Mouse (Mus musculus): ENCODE results near the gene Adamts5.

The Adamts5 gene

DNA sequence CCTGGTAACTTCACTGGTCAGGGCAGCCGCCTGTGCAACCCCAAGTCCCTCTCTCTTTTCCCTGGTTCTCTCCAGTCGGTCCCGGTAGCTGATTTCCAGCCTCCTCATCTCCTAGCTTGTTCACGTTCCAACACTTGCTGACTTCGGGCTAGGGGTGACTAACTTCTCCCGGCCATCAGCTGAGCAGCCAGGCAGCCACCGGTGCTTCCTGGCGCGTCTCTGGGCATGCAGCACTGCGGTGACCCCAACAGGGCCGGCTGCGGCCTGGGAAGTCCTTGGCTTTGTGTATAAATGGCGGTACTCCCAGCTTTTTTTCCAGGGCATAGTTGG, at the start of gene Adamts5:
Gene Adamts5, minus strand, starts transcription at position 248 of the 330 bp plus-strand sequence.
- DNase-seq (ENCODE audit: low read depth, low spot score), result no peak

- DNase-seq (ENCODE audit: low read depth, low spot score), result no peak
Observed at GRCm38 (mm10) chr16:85950356-85950755, 48.7 kb upstream of the Adamts5 start.

DNA sequence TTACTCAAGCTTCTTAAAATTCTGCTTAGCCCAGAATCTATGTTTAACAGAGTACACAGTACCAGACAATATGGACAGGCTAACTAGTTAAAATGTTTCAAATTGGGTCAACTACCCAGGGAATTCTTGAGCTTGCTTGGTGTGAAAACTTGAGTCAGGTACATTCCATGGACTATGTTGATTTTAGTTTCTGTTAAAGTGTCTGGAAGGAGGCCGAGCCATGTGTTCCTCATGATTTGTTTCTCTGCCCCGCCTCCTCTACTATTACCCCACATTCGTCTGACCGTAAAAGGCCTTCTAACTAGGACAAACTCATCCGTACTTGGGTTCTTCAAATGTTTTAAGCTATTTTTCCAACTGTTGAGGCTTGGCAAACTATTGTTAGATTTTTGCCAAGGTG, 24.4 kb upstream of the Adamts5 start:
- DNase-seq (ENCODE audit: low read depth, low spot score), result no peak

DNA sequence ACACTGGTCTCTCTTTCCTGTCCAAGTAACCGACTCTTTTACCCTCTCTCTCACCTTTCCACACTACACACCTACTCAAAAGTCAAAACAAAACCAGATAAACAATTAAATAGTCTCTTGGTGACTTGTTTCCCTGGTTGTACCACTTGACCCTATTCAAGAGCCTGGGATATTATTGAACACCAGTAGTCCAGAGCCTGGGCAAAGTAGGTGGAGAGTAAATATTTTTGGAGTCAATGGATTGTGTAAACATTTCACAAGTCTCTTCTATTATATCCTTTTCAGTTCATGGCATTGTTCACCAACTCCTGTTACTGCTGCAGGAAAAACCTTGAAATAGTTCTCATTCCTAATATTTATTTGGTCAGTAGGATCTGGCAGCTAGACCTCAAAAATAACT, 20.8 kb upstream of the Adamts5 start:
- no peak for DNase-seq (ENCODE audit: low read depth, low spot score)

- DNase-seq (ENCODE audit: low read depth, low spot score), result no peak
Observed at GRCm38 (mm10) chr16:85920122-85920521, 18.5 kb upstream of the Adamts5 start.

DNA sequence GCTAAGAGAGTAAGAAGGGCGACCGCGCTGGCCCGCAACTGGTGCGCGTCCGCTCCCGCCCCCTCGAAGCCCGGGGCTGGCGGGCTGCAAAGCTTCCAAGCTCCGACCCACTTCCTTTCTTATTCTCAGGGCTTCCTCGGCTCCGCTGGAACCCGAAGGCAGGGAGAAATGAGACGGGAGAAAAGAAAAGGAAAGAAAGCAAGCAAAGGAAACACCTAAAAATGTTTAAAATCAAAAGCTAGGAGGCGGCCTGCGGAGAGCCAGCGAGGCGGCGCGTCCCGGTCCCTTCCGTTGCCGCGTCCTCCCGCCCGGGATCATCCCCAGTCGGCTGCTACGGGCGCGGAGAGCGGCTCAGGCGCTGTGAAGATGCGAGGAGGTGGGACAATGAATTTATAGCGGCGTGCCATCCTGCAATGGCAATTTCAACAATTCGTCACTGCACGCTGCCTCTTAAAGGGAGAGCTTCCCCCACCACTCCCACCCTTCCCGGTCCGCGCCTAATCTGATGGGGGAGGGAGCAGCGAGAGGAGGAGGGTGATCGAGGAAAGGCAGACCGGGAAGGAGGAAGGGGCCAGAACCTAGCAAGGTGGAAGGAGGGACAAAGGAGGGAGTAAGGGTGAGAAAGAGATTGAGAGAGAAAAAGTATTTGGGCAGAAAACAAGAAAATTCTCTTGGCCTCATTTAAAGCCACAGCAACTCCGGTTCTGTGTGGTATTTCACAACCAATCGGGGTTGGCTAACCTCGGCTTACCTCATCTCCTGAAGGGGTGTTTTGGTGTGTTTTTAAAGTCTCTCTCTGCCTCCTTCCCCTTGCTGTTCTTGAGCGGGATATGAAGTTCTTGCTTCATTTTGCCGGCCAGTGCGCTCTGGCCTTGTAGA, 687 bp downstream of the Adamts5 start:
- DNase-seq (ENCODE audit: low read depth, low spot score), result no peak

DNA sequence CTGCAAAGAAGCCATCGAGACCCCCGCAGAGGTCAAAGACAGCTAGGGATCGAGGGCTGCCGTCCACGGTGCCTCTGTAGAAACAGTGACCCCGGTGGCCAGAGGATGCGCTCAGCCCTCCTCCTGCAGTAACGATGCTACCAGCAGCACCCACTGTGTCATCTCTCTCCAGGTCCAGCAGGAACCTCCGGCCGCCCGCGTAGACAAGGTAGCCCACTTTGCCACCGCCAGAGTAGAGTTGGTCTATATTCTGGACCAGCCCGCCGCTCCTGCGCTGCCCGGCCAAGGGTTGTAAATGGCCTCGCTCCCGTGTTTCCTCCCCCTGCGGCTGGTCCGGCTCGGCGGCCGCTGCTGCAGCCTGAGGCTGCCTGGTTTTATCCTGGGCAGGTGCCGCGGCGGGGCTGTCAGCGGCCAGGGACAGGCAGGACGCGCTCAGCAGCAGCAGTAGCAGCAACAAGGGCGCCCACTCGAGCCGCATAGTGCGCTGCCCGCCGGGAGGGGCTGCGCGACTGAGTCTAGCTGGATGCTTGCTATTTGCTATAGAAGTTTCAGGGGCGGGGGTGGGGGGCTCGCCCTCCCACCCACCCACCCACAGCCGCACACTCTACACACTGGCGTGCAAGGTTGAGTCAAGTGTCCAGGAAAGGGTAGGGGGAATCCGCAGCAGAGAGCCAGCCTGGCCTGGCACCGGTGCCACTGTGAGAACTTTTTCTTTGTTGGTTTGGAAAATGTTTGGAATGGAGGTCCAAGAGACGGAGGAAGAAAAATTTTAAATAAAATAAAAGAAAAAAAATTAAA, 1.6 kb downstream of the Adamts5 start:
- no peak for DNase-seq (ENCODE audit: low read depth, low spot score)

GRCm38 (mm10) chr16:85899301-85899721, 2.3 kb downstream of the Adamts5 start:
- DNase-seq (ENCODE audit: low read depth, low spot score), result no peak

DNA sequence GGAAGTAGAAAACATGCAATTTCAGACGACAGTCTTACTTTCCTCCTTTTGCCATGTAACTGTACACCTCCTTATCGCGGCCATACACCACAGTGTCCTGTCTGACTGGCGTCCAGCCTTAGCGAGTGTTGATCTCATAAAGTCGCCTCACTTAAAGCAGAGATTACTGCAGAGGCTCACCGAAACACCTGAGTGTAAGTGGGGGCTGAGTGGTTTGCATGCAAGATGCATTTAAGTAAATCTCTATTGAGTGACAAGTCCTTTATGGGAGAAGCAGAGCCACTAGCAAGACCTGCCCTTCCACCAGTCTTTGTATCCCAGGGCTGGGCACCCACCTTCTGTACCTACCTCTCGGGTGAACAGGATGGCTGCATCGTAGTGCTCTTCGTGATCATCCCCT, 2.8 kb downstream of the Adamts5 start:
- no peak for DNase-seq (ENCODE audit: low read depth, low spot score)

- DNase-seq (ENCODE audit: low read depth, low spot score), result no peak
Observed at GRCm38 (mm10) chr16:85898391-85898790, 3.2 kb downstream of the Adamts5 start.

- DNase-seq (ENCODE audit: low read depth, low spot score), result no peak
Observed at GRCm38 (mm10) chr16:85897854-85898253, 3.8 kb downstream of the Adamts5 start.

GRCm38 (mm10) chr16:85895948-85896347, 5.7 kb downstream of the Adamts5 start:
- no peak for DNase-seq (ENCODE audit: low read depth, low spot score)

DNA sequence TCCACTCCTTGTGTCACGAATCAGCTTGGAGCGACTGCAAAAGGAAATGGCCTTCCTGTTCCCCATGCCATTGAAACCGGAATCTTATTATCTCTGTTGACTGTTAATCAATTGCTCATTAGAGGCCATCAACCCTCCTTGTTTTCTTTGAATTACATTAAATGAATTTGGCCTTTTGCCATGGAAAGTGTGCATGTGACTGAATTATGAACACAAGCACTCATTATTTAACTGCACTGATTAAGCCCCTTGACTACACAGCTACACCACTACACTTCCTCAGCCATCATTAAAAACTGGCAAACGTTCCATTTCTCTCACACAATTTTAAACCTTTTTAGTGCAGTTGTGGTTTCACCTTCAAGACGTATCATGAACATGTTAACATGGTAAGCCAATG, 11.8 kb downstream of the Adamts5 start:
- DNase-seq (ENCODE audit: low read depth, low spot score), result no peak

DNA sequence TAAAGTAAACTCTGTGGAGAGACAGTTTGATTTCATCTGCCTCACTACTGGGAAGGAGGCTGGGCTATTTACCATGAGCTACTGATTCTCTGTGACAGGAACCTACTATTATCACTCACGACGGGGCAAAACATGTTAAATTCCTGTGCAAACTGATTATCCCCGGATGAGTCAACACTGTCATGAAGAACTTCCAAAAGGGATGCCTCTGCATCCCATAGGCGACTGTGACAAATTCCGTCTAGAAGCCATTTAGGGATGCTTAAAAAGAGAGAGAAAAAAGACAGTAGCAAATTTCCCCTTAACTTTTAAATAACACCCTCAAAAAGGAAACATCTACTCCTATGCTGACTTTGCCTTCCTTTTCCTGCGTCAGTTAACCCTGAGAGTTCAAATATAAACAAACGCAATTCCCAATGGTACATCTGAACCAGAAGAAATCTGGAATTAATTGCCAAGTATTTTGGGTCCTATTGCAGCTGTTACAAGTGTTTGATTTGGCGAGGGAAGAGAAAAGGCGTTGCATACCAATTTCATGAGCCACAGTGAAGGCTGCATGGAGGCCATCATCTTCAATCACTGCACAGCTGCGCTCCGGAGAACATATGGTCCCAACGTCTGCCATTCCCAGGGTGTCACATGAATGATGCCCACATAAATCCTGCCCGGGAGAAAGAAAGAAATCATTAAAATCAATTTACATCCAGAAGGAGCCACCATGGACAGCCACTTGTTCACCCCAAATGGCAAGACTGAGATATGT, 14.2 kb downstream of the Adamts5 start:
- DNase-seq (ENCODE audit: low read depth, low spot score), result no peak

- DNase-seq (ENCODE audit: low read depth, low spot score), result no peak
Observed at GRCm38 (mm10) chr16:85879075-85879474, 22.6 kb downstream of the Adamts5 start.

DNA sequence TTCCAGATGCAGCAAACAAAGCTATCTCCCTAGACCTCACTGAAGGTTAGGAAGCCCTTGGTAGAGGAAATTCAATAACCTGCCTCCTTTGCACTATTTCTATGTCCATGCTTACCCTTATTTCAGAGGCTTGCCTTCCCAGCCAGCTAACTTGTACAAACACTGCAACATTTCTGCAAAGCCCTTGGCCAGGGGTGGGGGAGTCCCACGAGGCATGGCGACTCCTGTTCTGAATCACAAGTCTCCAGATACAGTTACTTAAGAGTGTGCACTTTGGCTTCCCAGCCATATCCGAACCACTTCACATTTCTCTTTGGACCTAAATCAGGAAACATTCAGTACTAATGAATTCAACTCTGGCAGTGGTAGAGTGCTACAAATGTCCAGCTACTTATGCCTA, 27.5 kb downstream of the Adamts5 start:
- DNase-seq (ENCODE audit: low read depth, low spot score), result no peak

DNA sequence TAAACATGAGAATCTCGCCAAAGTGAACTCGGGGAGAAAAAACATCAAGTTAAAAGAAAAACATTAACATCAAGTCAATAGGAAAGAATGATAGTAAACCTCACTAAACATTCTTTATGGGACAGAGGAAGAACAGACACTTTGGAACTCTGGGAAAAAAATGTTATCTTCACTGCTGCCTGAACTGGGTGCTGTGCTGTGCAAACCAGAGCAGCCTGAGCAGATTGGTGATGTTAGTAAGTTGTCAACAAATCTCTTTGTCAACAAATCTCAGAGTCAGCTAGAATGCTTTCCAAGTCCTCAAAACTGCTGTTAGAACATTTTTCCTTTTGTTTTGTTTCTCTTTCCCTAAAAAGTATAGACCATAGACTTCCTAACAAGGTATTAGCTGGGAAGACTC, 29.7 kb downstream of the Adamts5 start:
- DNase-seq (ENCODE audit: low read depth, low spot score), result no peak

DNA sequence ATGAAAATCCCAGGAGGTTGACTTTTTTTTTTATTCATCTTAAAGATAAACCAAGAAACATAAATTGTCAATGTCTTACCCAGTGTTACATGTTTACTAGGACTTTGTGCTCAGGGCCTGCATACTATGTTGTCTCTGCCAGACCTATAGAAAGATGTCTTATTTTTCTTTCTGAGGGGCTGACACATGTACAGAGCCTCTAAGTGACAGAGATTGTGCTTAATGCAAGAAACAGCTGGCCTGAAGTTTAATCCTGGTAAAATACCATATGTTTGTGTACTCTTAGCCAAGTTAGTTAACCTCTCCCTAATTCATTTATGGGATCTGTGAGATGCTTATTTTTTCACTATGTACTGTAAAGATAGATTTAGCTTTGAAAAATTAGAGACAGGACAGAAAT, 30.4 kb downstream of the Adamts5 start:
- DNase-seq (ENCODE audit: low read depth, low spot score), result no peak

DNA sequence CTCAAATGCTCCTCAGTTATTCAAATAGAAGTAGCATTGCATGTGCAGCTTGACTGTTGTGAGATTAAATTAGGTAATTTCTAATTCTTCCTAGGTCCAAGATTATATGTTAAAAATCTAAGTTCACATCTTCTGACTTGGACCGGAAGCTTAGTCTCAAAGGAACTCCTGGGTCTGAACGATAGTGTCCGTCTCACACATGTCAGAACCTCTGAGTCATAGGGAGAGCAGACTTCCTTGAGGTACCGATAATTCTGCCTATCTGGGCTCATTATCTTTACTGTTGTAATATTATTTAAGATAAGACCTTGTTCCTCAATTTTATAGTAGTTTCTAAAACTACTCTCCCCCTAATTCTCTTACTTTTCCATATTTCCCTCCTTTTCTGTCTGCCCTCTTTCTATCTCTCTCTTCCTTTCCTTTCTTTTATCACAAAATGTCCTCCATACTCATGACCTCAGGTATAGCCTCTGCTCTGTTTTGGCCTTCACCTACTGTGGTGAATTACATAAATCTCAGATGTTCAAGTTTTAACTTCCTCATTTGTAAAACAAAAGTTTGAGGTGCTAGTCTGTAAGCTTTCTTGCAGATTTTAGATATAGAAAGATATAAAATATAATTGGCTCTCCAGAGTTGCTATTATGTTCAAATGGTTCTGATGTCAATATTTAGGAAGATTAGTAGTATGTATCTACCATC, 36.8 kb downstream of the Adamts5 start:
- DNase-seq (ENCODE audit: low read depth, low spot score), result no peak

GRCm38 (mm10) chr16:85854505-85854904, 47.1 kb downstream of the Adamts5 start:
- no peak for DNase-seq (ENCODE audit: low read depth, low spot score)

DNA sequence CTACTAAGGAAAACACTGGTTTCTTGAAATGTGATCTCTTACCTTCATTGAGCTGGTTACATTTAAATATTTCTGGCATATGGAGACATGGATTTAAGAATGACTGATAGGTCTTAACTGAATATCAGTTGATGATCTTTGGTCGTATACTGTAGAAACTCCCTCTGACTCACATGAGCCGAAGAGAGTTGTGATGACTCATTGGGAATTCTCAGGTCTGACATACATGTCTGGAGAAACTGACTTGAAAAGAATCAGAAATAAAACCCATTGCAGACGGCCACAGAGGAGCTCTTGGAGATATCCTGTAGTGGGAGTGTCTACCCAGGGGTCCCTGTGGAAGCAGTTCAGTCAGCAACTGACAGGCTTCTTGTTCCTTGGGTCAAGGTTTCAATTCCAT, 74.6 kb downstream of the Adamts5 start:
- no peak for DNase-seq (ENCODE audit: low read depth, low spot score)

Data from CD4-positive helper T cell, adult 2 months (primary cell).